Mouse (Mus musculus): ENCODE data around the gene Iqcf4. TPM values are rescaled to one million over a fixed set of nuclear protein-coding genes. Genes with fewer than 3 reads are reported as not detected.
"Not testable (repeated sequence)": the region's sequence is repeated elsewhere in the genome, so short reads cannot be mapped to it uniquely, and the experiment has no call there.

The Iqcf4 gene
- polyA plus RNA-seq (2015; fragmentation: Nextera tagmentation; extraction: Ambion mirVana): not detected in 2 replicates

DNA sequence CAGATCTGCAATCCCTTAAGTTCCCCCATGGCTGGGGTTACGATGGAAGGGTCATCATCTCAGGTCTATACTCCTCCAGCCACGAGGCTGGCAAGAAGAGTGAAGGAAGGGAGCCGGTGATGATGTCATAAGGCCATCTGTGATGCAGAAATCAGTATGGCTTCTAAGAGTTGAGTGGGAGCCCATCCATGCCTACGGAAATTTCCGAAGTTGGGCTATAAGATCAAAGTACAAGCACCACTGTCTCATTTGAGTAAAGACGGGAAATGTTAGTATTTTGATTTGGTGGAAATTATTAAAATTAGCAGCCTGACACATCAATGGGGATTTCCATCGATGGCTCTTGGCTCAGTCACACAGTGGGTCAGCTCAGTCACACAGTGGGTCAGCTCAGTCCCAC, at the start of gene Iqcf4:
Gene Iqcf4, minus strand, starts transcription at position 101 of the 400 bp plus-strand sequence.
- no peak within 1 kb of the TSS for H3K9ac ChIP-seq
- no peaks in the 10 kb centered on the region for H3K36me3 ChIP-seq
- H3K4me3 ChIP-seq: no peak within 1 kb of the TSS
- no peaks in the 10 kb centered on the region; the same call in 1 of the 2 replicates for H3K27me3 ChIP-seq
- H3K4me2 ChIP-seq: no peak within 1 kb of the TSS
- no peak for ATAC-seq (ENCODE audit: insufficient number of reproducible peaks, low FRiP score, low TSS enrichment, low read depth)
- H3K27ac ChIP-seq: no peak within 1 kb of the TSS
- 82% methylated on average over 7 of the region's 7 CpGs for WGBS
- no peaks in the 10 kb centered on the region for H3K9me3 ChIP-seq
- H3K4me1 ChIP-seq: no peaks in the 10 kb centered on the region

DNA sequence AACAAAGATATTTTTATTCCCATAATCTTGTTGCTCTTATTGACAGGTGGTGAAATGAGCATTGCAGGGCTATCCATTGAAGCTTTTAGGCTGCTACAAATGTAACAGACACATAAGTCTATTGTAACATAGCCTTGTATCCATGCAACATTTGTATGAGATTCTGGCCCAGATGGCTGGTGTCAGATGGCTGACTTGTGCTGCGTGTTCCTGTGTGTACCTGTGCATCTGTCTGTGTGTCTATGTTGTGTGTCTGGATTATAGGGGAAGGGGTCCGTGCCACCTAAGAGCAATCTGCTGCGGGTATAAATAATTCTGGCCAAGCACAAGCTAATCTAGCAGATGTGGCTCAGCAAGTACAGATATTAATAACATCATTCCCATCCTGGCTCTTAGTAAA, 46.7 kb upstream of the Iqcf4 start:
- Histone ChIP-seq H3K9me3 (no peaks in the 10 kb centered on the region), H3K36me3 (no peaks in the 10 kb centered on the region), H3K27ac (no peak overlapping the region), H3K4me1 (no peaks in the 10 kb centered on the region), H3K27me3 (no peaks in the 10 kb centered on the region), H3K9ac (no peak overlapping the region), H3K4me2 (no peak overlapping the region), H3K4me3 (no peak overlapping the region)
- no peak for ATAC-seq (ENCODE audit: insufficient number of reproducible peaks, low FRiP score, low TSS enrichment, low read depth)
- 89% methylated on average over 3 of the region's 3 CpGs for WGBS

DNA sequence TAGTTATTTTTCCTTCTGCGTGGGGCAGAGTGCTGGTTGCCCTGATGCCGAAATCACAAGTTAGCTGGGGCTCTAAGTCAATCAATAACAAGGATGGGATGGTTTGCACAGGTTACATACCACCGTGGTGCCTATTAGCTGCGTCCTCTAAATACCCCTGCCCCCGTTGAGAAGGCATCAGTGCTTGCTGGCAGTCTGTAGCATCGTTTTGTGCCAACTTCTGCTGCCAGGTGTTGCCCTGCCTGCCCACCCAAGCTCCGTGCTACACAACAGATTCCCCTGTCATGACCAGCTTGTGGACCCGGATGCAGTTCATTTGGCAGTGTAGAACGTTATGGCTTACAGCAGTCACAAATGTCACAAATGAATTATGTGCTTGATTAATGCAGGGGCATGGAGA, 45.5 kb upstream of the Iqcf4 start:
- H3K27ac ChIP-seq: no peak overlapping the region
- H3K9me3 ChIP-seq: no peaks in the 10 kb centered on the region
- H3K27me3 ChIP-seq: no peaks in the 10 kb centered on the region
- no peaks in the 10 kb centered on the region for H3K36me3 ChIP-seq
- ATAC-seq (ENCODE audit: insufficient number of reproducible peaks, low FRiP score, low TSS enrichment, low read depth): no peak
- no peak overlapping the region for H3K4me2 ChIP-seq
- H3K9ac ChIP-seq: no peak overlapping the region
- WGBS: 79% methylated on average over 9 of the region's 9 CpGs
- no peak overlapping the region for H3K4me3 ChIP-seq
- H3K4me1 ChIP-seq: no peaks in the 10 kb centered on the region

DNA sequence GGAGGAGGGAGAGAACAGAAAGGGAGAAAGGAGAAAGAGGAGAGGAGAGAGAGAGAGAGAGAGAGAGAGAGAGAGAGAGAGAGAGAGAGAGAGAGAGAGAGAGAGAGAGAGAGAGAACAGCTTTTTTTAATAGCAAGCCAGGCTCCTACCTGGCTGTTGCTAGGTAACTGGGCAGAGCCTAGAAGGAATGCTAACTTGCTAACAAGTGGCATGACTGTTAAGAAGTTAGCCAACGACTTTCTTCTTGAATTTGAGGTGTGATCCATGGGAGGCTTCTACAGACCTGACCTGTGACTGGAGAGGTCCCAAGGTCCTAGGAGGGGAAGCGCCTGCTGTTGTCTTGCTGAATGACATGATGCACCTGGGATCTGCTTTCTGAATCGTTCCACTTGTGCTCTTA, 43.8 kb upstream of the Iqcf4 start:
- no peak overlapping the region for H3K27ac ChIP-seq
- no peak overlapping the region for H3K4me2 ChIP-seq
- no peaks in the 10 kb centered on the region for H3K9me3 ChIP-seq
- H3K4me1 ChIP-seq: no peaks in the 10 kb centered on the region
- ATAC-seq (ENCODE audit: insufficient number of reproducible peaks, low FRiP score, low TSS enrichment, low read depth): no peak
- H3K36me3 ChIP-seq: no peaks in the 10 kb centered on the region
- H3K27me3 ChIP-seq: no peaks in the 10 kb centered on the region
- 51% methylated on average over 3 of the region's 3 CpGs for WGBS
- H3K4me3 ChIP-seq: no peak overlapping the region
- H3K9ac ChIP-seq: no peak overlapping the region

DNA sequence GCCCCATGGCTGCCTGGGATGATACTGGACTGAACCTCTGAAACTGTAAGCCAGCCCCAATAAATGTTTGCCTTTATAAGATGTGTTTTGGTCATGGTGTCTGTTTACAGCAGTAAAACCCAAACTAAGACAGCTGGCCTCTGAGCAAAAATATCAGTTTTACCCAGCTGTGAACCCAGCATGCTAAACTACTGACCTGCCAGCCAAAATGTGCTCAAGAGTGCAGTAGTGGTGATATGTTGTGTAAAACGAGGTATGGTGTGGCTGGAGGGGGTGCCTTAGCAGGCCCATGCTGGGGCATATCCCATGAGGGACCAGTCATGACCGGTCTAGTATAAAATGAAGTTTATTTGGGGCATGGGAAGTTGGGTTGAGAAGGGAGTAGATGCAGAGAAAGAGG, 43.2 kb upstream of the Iqcf4 start:
- Histone ChIP-seq H3K36me3 (no peaks in the 10 kb centered on the region), H3K9ac (no peak overlapping the region), H3K4me2 (no peak overlapping the region), H3K4me3 (no peak overlapping the region), H3K27ac (no peak overlapping the region), H3K27me3 (no peaks in the 10 kb centered on the region), H3K4me1 (no peaks in the 10 kb centered on the region), H3K9me3 (no peaks in the 10 kb centered on the region)
- 50% methylated on average over 2 of the region's 2 CpGs for WGBS
- ATAC-seq (ENCODE audit: insufficient number of reproducible peaks, low FRiP score, low TSS enrichment, low read depth): no peak

DNA sequence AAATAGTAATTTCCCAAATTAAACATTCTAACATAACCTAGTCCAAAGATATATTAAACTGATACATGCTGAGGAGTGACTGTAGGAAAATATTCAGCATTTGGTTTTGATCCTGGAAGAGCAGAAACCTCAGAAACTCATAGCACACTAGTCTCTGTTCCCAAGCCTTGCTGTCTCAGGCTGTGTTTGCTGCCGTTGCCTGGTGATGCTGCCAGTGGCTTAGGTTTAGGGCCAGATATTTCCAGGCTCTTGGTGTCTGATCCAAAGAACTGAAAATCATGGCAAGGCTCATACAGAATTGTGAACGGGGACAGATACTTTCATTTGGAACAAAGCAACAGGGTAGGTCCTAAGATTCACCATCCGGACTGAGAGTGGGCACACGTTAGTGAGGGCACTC, 39.9 kb upstream of the Iqcf4 start:
- no peak overlapping the region for H3K9ac ChIP-seq
- no peaks in the 10 kb centered on the region for H3K9me3 ChIP-seq
- no peak overlapping the region for H3K27ac ChIP-seq
- 83% methylated on average over 4 of the region's 4 CpGs for WGBS
- ATAC-seq (ENCODE audit: insufficient number of reproducible peaks, low FRiP score, low TSS enrichment, low read depth): no peak
- H3K4me2 ChIP-seq: no peak overlapping the region
- no peak overlapping the region for H3K4me3 ChIP-seq
- no peaks in the 10 kb centered on the region for H3K27me3 ChIP-seq
- no peaks in the 10 kb centered on the region for H3K4me1 ChIP-seq
- H3K36me3 ChIP-seq: no peaks in the 10 kb centered on the region

DNA sequence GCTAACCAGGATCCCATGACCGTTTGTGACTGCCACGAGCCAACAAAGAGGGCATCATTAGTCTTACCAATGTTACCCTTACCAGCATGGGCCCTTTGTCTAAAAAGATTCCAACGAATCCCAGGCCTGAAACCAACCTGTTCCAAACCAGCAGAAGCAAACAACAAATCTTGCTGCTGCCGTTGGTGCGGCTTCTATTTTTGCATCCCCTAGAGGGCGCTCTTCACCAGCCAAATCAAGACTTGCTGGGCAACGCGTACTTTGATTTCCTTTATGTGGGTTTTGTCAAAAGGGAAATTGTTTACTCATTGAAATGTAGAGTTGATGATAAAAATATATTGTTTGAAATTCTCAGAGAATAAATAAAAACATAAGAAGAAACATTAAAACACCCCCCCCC, 29.8 kb upstream of the Iqcf4 start:
- no peaks in the 10 kb centered on the region for H3K9me3 ChIP-seq
- H3K27ac ChIP-seq: no peak overlapping the region
- no peak overlapping the region for H3K4me2 ChIP-seq
- H3K9ac ChIP-seq: no peak overlapping the region
- H3K4me1 ChIP-seq: no peaks in the 10 kb centered on the region
- no peaks in the 10 kb centered on the region for H3K27me3 ChIP-seq
- WGBS: 33% methylated on average over 8 of the region's 8 CpGs
- ATAC-seq (ENCODE audit: insufficient number of reproducible peaks, low FRiP score, low TSS enrichment, low read depth): no peak
- no peaks in the 10 kb centered on the region for H3K36me3 ChIP-seq
- H3K4me3 ChIP-seq: no peak overlapping the region

DNA sequence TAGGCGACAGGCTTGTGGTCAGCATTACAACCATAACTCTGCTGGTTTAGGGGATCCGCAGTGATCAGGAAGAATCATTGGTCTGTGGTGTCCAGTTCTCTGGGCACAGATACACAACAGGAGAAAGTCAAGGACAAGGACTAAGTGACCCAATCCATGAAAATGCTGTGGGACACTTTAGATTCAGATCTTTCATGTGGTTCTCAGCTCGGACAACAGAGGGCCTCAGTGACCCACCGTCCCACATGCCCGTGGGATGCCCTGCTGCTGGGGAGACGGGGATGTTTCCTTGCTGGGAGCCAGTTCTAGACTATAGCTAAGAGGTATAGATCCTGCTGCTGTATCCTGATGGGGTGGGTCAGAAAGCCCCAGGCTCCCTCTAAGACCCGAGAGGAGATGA, 27.7 kb upstream of the Iqcf4 start:
- Histone ChIP-seq H3K4me3 (no peak overlapping the region), H3K36me3 (no peaks in the 10 kb centered on the region), H3K9ac (no peak overlapping the region), H3K9me3 (no peaks in the 10 kb centered on the region), H3K4me1 (no peaks in the 10 kb centered on the region), H3K4me2 (no peak overlapping the region), H3K27me3 (no peaks in the 10 kb centered on the region), H3K27ac (no peak overlapping the region)
- ATAC-seq (ENCODE audit: insufficient number of reproducible peaks, low FRiP score, low TSS enrichment, low read depth): no peak
- WGBS: 38% methylated on average over 7 of the region's 7 CpGs

DNA sequence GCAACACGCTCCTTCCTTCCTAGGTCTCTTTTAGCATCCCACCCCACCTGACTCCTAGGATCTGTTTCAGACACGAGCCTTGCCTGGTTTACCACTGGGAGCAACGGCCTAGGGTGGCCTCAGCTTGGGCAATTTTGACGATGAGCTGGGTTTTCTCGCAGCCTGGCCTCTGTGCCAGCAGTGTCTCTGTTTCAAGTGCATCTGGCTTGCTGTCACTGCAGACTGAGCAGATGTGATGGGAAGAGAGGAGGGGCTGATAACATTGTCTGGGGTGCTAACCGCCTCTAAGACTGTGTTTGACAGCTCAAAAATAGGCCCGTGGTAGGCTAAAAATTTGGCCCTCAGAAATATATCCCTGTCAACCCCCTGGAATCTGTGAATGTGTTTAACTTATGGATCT, 25.0 kb upstream of the Iqcf4 start:
- Histone ChIP-seq H3K4me3 (no peak overlapping the region), H3K4me2 (no peak overlapping the region), H3K9me3 (no peaks in the 10 kb centered on the region), H3K27me3 (no peaks in the 10 kb centered on the region), H3K4me1 (no peaks in the 10 kb centered on the region), H3K9ac (no peak overlapping the region), H3K27ac (no peak overlapping the region), H3K36me3 (no peaks in the 10 kb centered on the region)
- 54% methylated on average over 7 of the region's 7 CpGs for WGBS
- ATAC-seq (ENCODE audit: insufficient number of reproducible peaks, low FRiP score, low TSS enrichment, low read depth): no peak

DNA sequence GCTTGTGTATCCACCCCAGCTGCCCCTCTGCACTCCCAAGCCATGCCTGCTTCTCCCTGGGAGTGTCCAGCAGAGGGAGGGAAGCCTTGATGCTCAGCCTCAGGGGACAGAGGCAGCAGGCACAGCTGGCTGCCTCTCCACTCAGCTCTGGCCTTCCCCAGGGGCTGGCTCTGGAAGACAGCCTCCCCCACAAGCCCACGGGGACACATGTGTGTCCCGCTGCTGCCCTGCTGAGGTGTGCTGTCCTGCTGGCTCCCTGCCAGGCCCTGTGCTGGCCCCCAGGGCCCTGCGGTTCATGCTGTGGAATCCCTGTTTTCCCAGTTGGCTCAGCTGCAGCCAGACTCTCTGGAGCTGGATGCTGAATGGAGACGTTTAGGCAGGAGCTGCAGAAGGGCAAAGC, 24.6 kb upstream of the Iqcf4 start:
- H3K4me2 ChIP-seq, H3K27me3 ChIP-seq, H3K27ac ChIP-seq, H3K36me3 ChIP-seq, H3K4me3 ChIP-seq, H3K9ac ChIP-seq, H3K9me3 ChIP-seq, H3K4me1 ChIP-seq: not testable (repeated sequence)
- 3% methylated on average over 4 of the region's 4 CpGs for WGBS
- 0 out of 2 replicates have a peak, but pooled peaks have one; percentile 31 for ATAC-seq (ENCODE audit: insufficient number of reproducible peaks, low FRiP score, low TSS enrichment, low read depth)

DNA sequence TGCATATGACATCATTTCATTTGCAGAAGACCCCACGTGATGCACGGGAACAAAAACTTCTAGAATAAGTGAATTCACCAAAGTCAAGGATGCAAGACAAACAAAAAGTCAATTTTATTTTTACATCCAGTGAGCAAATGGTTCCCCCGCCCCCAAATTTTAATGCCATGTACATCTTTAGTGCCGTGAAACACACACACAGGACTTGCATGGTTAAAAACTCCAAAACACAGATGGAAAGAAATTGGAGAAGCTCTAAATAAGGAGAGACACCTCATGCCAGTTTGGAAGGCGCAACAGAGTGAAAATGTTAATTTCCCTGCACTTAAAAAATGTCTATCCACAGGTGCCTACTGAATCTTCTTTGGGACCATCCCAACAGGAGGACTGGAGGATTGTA, 21.4 kb upstream of the Iqcf4 start:
- H3K4me1 ChIP-seq: no peaks in the 10 kb centered on the region
- no peaks in the 10 kb centered on the region for H3K27me3 ChIP-seq
- H3K36me3 ChIP-seq: no peaks in the 10 kb centered on the region
- WGBS: 92% methylated on average over 5 of the region's 5 CpGs
- H3K27ac ChIP-seq: no peak overlapping the region
- no peak overlapping the region for H3K9ac ChIP-seq
- ATAC-seq (ENCODE audit: insufficient number of reproducible peaks, low FRiP score, low TSS enrichment, low read depth): no peak
- H3K4me2 ChIP-seq: no peak overlapping the region
- no peak overlapping the region for H3K4me3 ChIP-seq
- no peaks in the 10 kb centered on the region for H3K9me3 ChIP-seq

DNA sequence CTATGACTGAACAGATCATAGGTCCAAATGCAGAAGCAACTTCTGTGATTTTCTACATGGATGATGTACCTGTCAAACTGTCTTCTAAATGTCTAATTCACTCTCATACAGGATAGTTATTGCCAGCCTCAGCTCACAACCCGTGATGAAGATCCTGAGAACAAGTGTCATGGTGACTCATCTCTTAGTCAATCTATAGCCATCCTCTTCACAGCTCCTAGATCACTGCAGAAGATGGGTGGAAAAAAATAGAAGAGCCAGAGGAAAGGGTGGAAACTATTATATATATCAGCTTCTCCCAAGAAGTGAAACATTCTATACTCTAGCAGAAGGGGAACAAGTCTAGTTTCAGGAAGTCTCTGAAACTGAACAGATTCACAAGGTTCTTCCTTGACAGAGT, 11.8 kb upstream of the Iqcf4 start:
- H3K27ac ChIP-seq: no peak overlapping the region
- no peak overlapping the region for H3K4me2 ChIP-seq
- 70% methylated on average over 1 of the region's 1 CpGs for WGBS
- no peaks in the 10 kb centered on the region for H3K9me3 ChIP-seq
- H3K4me3 ChIP-seq: no peak overlapping the region
- no peak overlapping the region for H3K9ac ChIP-seq
- no peak for ATAC-seq (ENCODE audit: insufficient number of reproducible peaks, low FRiP score, low TSS enrichment, low read depth)
- H3K36me3 ChIP-seq: no peaks in the 10 kb centered on the region
- H3K4me1 ChIP-seq: 0 out of 2 replicates have a peak, but pooled peaks cover 3% of the 10 kb centered on the region
- H3K27me3 ChIP-seq: no peaks in the 10 kb centered on the region

DNA sequence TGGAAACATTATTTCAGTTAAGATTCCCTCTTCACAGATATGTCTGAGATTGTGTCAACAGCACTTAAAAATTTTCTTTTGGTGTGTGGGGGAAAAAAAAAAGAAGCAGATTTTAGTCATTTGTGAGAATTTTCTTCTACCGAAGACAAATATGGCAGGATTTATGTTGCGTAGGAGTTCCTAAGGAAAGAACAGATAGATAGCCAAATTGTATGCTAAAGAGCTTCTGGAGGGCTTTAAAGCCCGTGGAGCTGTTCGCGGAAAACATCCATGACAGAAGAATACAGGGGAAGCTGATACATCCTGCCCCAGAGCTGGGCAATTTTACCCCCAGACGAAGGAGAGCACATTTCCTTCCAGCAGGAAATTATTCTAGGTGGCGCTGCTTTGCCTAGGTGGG, 9.2 kb upstream of the Iqcf4 start:
- Histone ChIP-seq H3K27ac (no peak overlapping the region), H3K4me3 (no peak overlapping the region), H3K9ac (no peak overlapping the region), H3K4me2 (no peak overlapping the region), H3K27me3 (no peaks in the 10 kb centered on the region), H3K36me3 (no peaks in the 10 kb centered on the region), H3K4me1 (0 out of 2 replicates have a peak, but pooled peaks cover 3% of the 10 kb centered on the region), H3K9me3 (no peaks in the 10 kb centered on the region)
- WGBS: 78% methylated on average over 7 of the region's 7 CpGs
- no peak for ATAC-seq (ENCODE audit: insufficient number of reproducible peaks, low FRiP score, low TSS enrichment, low read depth)
